Mouse (Mus musculus) stomach, embryonic 14.5 days (tissue): ENCODE results near the gene Rdh13. TPM values are rescaled to one million over a fixed set of nuclear protein-coding genes. Genes with fewer than 3 reads are reported as not detected.
A peak's percentile ranks its signal among the peaks of the same experiment; 100 is the strongest.

Source experiments
- ATAC-seq: fragments of 200-750 bp; cut with Nextera tagmentation; 2 replicates; pipeline ENCODE4 v1.8.0; 2017; ENCODE audit warnings: low read depth, moderate TSS enrichment; ENCODE audit not compliant: insufficient number of reproducible peaks, insufficient read depth, low FRiP score
- H3K27ac ChIP-seq: fragments of 300-500 bp; sonication (generic); 2 replicates; pipeline ENCODE4 v1.5.1; 2014; ENCODE audit warnings: mild to moderate bottlenecking, low read length, moderate library complexity, mixed read lengths
- H3K27me3 ChIP-seq: fragments of 300-500 bp; sonication (generic); 2 replicates; pipeline ENCODE4 v1.6.1; 2014; ENCODE audit warnings: low read length, control low read depth, mixed read lengths; ENCODE audit not compliant: control insufficient read depth, insufficient read depth
- H3K36me3 ChIP-seq: fragments of 300-500 bp; sonication (generic); 2 replicates; pipeline ENCODE4 v1.6.1; 2014; ENCODE audit warnings: mild to moderate bottlenecking, control low read depth, low read length, moderate library complexity, mixed read lengths; ENCODE audit not compliant: control insufficient read depth, insufficient read depth
- H3K4me1 ChIP-seq: fragments of 300-500 bp; sonication (generic); 2 replicates; pipeline ENCODE4 v1.6.1; 2014; ENCODE audit warnings: low read length, control low read depth, mixed read lengths; ENCODE audit not compliant: control insufficient read depth, insufficient read depth
- H3K4me2 ChIP-seq: fragments of 300-500 bp; sonication (generic); replicated peaks from 2 replicates; pipeline ENCODE4 v1.6.1; 2014; ENCODE audit warnings: low read depth, low read length, control low read depth
- H3K4me3 ChIP-seq: fragments of 300-500 bp; sonication (generic); 2 replicates; pipeline ENCODE4 v1.5.1; 2014; ENCODE audit warnings: low read depth, low read length, control low read depth
- H3K9ac ChIP-seq: fragments of 300-500 bp; sonication (generic); replicated peaks from 2 replicates; pipeline ENCODE4 v1.6.1; 2014; ENCODE audit warnings: low read depth, mild to moderate bottlenecking, control low read depth, low read length, moderate library complexity, mixed read lengths
- H3K9me3 ChIP-seq: fragments of 300-500 bp; sonication (generic); 2 replicates; pipeline ENCODE4 v1.6.1; 2016; ENCODE audit warnings: low read depth, low read length, control low read depth; ENCODE audit not compliant: control insufficient read depth
- WGBS: fragments of 180-500 bp; shearing (Covaris S2); extraction: QIAGEN DNeasy Blood & Tissue Kit; methylation state at CpG from one replicate; pipeline ENCODE4 v1.1.7; 2014; 5-methylcytosine and 5-hydroxymethylcytosine counted together
- polyA plus RNA-seq: library from polyadenylated mRNA; unstranded; fragments of >200 nt; fragmentation: Nextera tagmentation; extraction: Ambion mirVana; gene quantifications from 2 replicates; pipeline ENCODE4 v1.2.1, GENCODE M21; 2014

Rdh13 gene
- polyA plus RNA-seq, 1 experiment from 2014 or later, result 34.6 TPM

DNA sequence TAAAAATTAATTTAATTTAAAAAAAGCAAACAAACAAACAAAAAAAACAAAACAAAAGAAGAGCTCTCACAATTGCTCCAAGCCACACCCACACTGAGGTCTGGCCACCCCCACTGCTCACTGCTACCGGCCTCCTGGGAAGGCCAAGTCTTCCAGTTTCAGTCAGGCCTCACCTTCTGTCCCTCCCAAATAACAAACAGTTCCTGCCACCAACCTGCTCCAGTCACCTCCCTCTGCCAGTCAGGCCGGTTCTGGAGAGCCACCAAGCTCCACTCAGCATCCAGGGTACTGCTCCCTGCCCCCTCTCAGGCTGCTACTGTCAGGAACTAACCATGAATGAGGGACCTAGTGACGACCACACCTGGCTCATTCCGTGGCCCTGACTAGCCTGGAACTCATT is 7.2 kb upstream of the Rdh13 start:
- peak; percentile 95 for ATAC-seq
- Histone ChIP-seq H3K4me2 (no peak overlapping the region), H3K36me3 (no peaks in the 10 kb centered on the region), H3K27me3 (no peaks in the 10 kb centered on the region), H3K4me1 (0 out of 2 replicates have a peak, but pooled peaks cover 5% of the 10 kb centered on the region), H3K9ac (no peak overlapping the region), H3K9me3 (no peaks in the 10 kb centered on the region), H3K27ac (peak overlapping the region; percentile 73), H3K4me3 (no peak overlapping the region)
- WGBS, result 16% methylated on average over 4 of the region's 4 CpGs

DNA sequence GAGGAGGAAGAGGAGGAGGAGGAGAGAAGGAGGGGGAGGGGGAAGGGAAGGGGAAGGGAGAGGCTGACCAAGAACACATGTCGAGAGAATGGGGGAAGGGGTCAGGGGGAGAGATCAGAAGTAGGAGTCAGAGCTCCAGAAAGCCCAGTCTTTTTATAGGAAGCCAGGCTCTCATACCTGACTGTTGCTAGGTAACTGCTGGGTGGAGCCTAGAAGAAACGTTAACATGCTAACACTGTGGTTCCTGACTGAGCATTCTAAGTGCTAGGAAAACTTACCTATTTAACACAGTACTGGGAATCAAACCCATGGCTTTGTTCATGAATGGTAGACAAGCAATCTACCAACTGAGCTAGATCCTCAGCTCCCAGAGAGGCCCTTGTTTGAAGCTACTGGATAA is 3.8 kb upstream of the Rdh13 start:
- WGBS, result 5% methylated on average over 2 of the region's 2 CpGs
- no peaks in the 10 kb centered on the region for H3K36me3 ChIP-seq
- H3K27me3 ChIP-seq, result no peaks in the 10 kb centered on the region
- H3K9me3 ChIP-seq, result no peaks in the 10 kb centered on the region
- ATAC-seq, result no peak
- no peak overlapping the region for H3K9ac ChIP-seq
- H3K4me2 ChIP-seq, result no peak overlapping the region
- peaks cover 10% of the 10 kb centered on the region; the same call in 1 of the 2 replicates for H3K4me1 ChIP-seq
- H3K4me3 ChIP-seq, result no peak overlapping the region
- peak overlapping the region; percentile 56; the same call in 1 of the 2 replicates for H3K27ac ChIP-seq

DNA sequence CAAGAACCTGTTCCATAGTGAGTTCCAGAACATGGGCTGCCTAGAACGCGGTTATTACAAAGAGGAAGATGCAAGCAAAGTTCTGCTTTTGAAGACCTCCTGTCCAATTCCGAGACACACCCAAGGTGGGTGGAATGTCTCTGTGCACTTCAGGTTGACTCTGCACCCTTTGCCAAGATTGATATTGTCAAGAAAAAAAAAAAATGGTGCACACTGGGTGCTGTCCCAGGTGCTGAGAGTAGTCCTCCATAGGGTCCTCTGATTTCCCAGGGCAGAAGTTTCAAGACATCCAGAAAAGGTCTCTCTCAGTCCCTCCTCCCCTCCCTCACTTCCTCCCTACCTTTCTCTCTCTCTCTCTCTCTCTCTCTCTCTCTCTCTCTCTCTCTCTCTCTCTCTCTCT is 3.0 kb upstream of the Rdh13 start:
- H3K4me2 ChIP-seq, result no peak overlapping the region
- no peaks in the 10 kb centered on the region for H3K27me3 ChIP-seq
- no peak overlapping the region for H3K4me3 ChIP-seq
- no peak overlapping the region for H3K27ac ChIP-seq
- H3K4me1 ChIP-seq, result peaks cover 10% of the 10 kb centered on the region; the same call in 1 of the 2 replicates
- ATAC-seq, result no peak
- no peaks in the 10 kb centered on the region for H3K9me3 ChIP-seq
- WGBS, result 83% methylated on average over 3 of the region's 3 CpGs
- H3K36me3 ChIP-seq, result peaks cover 5% of the 10 kb centered on the region; the same call in 1 of the 2 replicates
- H3K9ac ChIP-seq, result no peak overlapping the region

DNA sequence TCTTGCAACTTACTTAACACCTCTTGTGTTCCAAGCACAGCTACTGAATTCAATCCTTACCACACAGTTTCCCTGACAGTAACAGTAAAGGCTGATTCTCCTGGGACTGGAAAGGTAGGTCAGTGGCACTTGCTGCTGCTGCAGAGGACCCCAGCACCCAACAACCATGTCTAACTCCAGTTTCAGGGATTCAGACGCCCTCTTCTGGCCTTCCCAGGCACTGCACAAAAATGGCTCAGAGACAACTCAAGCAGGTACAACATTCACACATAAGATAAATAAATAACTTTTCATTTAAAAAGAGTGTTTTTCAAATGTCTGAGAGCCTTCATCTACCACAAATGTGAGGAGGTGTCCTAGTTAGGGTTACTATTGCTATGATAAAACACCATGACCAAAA is 1.7 kb upstream of the Rdh13 start:
- H3K27ac ChIP-seq, result no peak overlapping the region
- no peak for ATAC-seq
- WGBS, result 0% methylated on average over 1 of the region's 1 CpGs

DNA sequence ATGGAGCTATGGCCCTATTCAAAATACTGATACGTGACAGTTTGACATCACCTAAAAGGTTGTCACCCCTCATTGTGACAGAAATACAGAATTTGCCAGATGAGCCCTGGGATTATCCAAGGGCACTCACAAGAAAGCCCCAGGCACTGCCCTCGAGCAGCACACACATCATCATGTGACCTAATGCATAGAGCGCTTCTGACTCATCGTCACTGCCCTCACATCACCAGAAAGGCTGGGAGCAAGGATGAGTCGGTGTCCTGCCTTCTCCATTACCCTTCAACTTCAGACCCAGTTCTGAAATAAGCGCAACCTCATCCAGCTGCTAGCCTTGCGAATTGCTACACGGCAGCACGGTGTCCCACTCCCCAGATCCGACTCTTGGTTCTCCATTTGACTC is 4.9 kb downstream of the Rdh13 start:
- no peak overlapping the region for H3K27ac ChIP-seq
- H3K4me2 ChIP-seq, result no peak overlapping the region
- no peak for ATAC-seq
- no peaks in the 10 kb centered on the region for H3K27me3 ChIP-seq
- peaks cover 50% of the 10 kb centered on the region for H3K36me3 ChIP-seq
- H3K4me1 ChIP-seq, result peaks cover 5% of the 10 kb centered on the region; the same call in 1 of the 2 replicates
- H3K4me3 ChIP-seq, result no peak overlapping the region
- no peaks in the 10 kb centered on the region for H3K9me3 ChIP-seq
- H3K9ac ChIP-seq, result no peak overlapping the region
- 89% methylated on average over 10 of the region's 10 CpGs for WGBS

More for the DNA sequence above, 1.7 kb upstream of the Rdh13 start:
- no peaks in the 10 kb centered on the region for H3K9me3 ChIP-seq
- no peaks in the 10 kb centered on the region for H3K27me3 ChIP-seq
- H3K36me3 ChIP-seq, result peaks cover 14% of the 10 kb centered on the region; the same call in 1 of the 2 replicates
- H3K4me2 ChIP-seq, result no peak overlapping the region
- H3K4me1 ChIP-seq, result peaks cover 10% of the 10 kb centered on the region; the same call in 1 of the 2 replicates
- no peak overlapping the region for H3K4me3 ChIP-seq
- H3K9ac ChIP-seq, result no peak overlapping the region

DNA sequence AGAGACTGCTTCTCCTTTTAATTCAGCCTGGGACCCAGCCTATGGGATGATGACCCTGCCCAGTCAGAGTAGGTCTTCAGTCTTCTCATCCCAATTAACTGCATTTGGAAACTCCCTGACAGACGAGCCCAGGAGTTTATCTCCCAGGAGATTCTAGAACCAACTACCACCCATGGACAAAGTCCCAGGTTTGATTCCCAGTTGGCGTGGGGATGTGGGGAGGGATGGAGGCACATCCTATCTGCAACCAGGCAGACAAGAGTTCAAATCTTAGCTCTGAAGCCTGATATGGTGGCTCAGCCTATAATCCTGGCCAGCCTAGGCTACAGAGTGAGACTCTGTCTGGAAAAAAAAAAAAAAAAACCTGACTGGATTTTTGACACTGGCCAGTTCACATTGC is 7.7 kb downstream of the Rdh13 start:
- WGBS, result 90% methylated on average over 2 of the region's 2 CpGs
- Histone ChIP-seq H3K36me3 (peaks cover 61% of the 10 kb centered on the region), H3K9ac (no peak overlapping the region), H3K27ac (no peak overlapping the region), H3K4me3 (no peak overlapping the region), H3K27me3 (no peaks in the 10 kb centered on the region), H3K4me2 (no peak overlapping the region), H3K4me1 (no peaks in the 10 kb centered on the region), H3K9me3 (no peaks in the 10 kb centered on the region)
- no peak for ATAC-seq

DNA sequence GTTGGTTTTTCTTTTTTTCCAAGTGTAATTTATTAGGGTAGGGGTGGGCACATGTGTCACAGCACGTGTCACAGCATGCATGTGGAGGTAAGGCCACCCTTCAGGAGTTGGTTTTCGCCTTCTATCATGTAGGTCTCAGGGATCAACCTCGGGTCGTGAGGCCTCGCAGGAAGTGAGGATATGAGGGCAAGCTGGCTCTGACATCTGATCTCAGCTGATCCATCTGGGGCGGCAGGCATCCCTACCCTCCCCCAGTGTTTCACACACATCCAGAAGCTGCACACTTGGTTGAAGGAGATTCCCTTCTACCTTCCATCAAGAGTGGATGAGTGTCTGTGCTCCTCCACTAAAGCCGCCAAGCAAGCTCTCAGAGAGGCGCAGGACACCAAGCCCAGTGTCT is 13.4 kb downstream of the Rdh13 start:
- no peak for ATAC-seq
- 87% methylated on average over 8 of the region's 8 CpGs for WGBS
- peaks cover 54% of the 10 kb centered on the region for H3K36me3 ChIP-seq
- H3K4me3 ChIP-seq, result no peak overlapping the region
- no peak overlapping the region for H3K4me2 ChIP-seq
- H3K27ac ChIP-seq, result no peak overlapping the region
- no peaks in the 10 kb centered on the region for H3K27me3 ChIP-seq
- H3K9me3 ChIP-seq, result no peaks in the 10 kb centered on the region
- H3K9ac ChIP-seq, result no peak overlapping the region
- H3K4me1 ChIP-seq, result no peaks in the 10 kb centered on the region

DNA sequence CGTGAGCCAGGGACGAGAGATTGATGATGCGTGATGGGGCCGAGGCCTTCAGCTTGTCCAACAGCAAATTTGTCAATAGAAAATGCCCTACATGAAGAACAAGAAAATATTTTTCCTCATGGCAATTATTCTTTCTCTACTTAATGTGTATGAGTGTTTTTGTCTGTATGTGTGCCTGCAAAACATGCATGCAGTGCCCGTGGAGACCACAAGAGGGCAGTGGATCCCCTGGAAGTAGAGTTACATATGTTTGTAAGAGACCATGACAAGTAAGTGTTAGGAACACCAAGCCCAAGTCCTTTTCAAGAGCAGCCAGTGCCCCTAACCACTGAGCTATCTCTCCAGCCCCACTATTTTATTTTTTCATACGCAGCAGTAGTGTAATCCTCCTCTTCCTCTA is 13.9 kb downstream of the Rdh13 start:
- peaks cover 50% of the 10 kb centered on the region for H3K36me3 ChIP-seq

DNA sequence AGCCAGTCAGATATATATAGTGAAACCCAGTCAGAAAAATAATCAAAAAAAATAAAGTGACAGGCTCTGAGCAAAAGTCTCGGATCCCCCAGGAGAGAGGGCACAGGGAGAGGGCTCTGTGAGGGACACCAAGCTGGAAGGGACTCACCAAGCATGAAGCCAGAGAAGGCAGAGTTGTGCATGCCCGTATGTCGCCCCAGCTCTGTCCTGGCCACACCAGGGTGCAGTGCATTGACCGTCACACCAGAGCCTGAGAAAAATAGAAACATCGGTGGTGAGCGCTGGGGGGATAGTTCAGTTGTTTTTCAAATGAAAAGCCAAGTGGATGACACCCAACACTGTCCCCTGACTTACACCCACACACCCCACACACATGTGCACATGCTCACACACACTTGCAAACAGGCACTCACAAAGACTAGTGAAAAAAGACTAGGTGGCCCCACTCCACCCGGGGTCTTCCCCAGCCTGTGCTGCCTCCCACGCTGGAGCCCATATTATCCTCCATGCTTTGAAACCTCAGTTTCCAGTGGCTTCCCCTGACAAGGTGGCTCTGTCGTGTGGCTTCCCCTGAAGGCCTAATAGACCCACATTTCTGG is 15.1 kb downstream of the Rdh13 start:
- H3K4me2 ChIP-seq, result no peak overlapping the region
- H3K9me3 ChIP-seq, result no peaks in the 10 kb centered on the region
- H3K9ac ChIP-seq, result no peak overlapping the region
- no peak overlapping the region for H3K4me3 ChIP-seq
- WGBS, result 94% methylated on average over 9 of the region's 9 CpGs
- H3K36me3 ChIP-seq, result peaks cover 52% of the 10 kb centered on the region
- no peaks in the 10 kb centered on the region for H3K27me3 ChIP-seq
- H3K4me1 ChIP-seq, result no peaks in the 10 kb centered on the region
- no peak for ATAC-seq
- no peak overlapping the region for H3K27ac ChIP-seq

More for the DNA sequence above, 13.9 kb downstream of the Rdh13 start:
- H3K4me1 ChIP-seq, result no peaks in the 10 kb centered on the region
- H3K27me3 ChIP-seq, result no peaks in the 10 kb centered on the region
- no peak overlapping the region for H3K4me3 ChIP-seq
- 78% methylated on average over 6 of the region's 6 CpGs for WGBS
- ATAC-seq, result no peak
- H3K9me3 ChIP-seq, result no peaks in the 10 kb centered on the region
- no peak overlapping the region for H3K27ac ChIP-seq
- H3K4me2 ChIP-seq, result no peak overlapping the region
- no peak overlapping the region for H3K9ac ChIP-seq
